Mouse (Mus musculus): ENCODE data around the gene Fam89b. TPM values are rescaled to one million over a fixed set of nuclear protein-coding genes. Genes with fewer than 3 reads are reported as not detected.

Gene Fam89b
- total RNA-seq, 4 experiments from 2014 or later = 56.2 to 62.7 (median 57.0) TPM

Small RNA genes lying within 50 kb of the gene (microRNA-seq; reads per million reads assigned to microRNA genes)
- 0 to 0.34 reads per million in 2 experiments for gene Mir6987

Other genes with a start within 250 kb of the Fam89b start
- gene Mus81, start 241.3 kb downstream of the Fam89b start, total RNA-seq (2022) = 10 to 100 TPM; 25.8 to 40.4 (median 33.8) TPM
- gene Cfl1, start 239.2 kb downstream of the Fam89b start, total RNA-seq (2022) = 100 to 1,000 TPM; 711 to 770 (median 737) TPM
- 10 to 100 TPM in 1 of 4 experiments, 1 to 10 TPM in 3; 2.2 to 10.4 (median 5.4) TPM for gene 1700020D05Rik, start 225.9 kb downstream of the Fam89b start, total RNA-seq (2022)
- 10 to 100 TPM; 13.4 to 35.0 (median 23.9) TPM for gene Snx32, start 219.1 kb downstream of the Fam89b start, total RNA-seq (2022)
- not detected for gene Ovol1, start 169.0 kb downstream of the Fam89b start, total RNA-seq (2022)
- 10 to 100 TPM; 10.8 to 15.7 (median 13.1) TPM for gene Ap5b1, start 161.6 kb downstream of the Fam89b start, total RNA-seq (2022)
- 100 to 1,000 TPM; 123 to 156 (median 130) TPM for gene Rnaseh2c, start 127.8 kb downstream of the Fam89b start, total RNA-seq (2022)
- gene Kat5, start 119.4 kb downstream of the Fam89b start, total RNA-seq (2022) = 10 to 100 TPM; 71.6 to 90.4 (median 76.6) TPM
- gene Rela, start 92.2 kb downstream of the Fam89b start, total RNA-seq (2022) = 100 to 1,000 TPM in 2 of 4 experiments, 10 to 100 TPM in 2; 90.0 to 114 (median 96.4) TPM
- gene Sipa1, start 65.9 kb downstream of the Fam89b start, total RNA-seq (2022) = 10 to 100 TPM; 40.3 to 76.9 (median 57.8) TPM
- gene Map3k11, start 40.9 kb downstream of the Fam89b start, total RNA-seq (2022) = 10 to 100 TPM; 40.8 to 53.6 (median 46.3) TPM
- 100 to 1,000 TPM in 3 of 4 experiments, 10 to 100 TPM in 1; 95.1 to 183 (median 136) TPM for gene Pcnx3, start 40.7 kb downstream of the Fam89b start, total RNA-seq (2022)
- not detected for gene Kcnk7, start 25.3 kb downstream of the Fam89b start, total RNA-seq (2022)
- 10 to 100 TPM; 24.9 to 39.2 (median 32.8) TPM for gene Ehbp1l1, start 3.3 kb downstream of the Fam89b start, total RNA-seq (2022)
- 100 to 1,000 TPM; 254 to 451 (median 353) TPM for gene Ltbp3, start 11.3 kb upstream of the Fam89b start, total RNA-seq (2022)
- 100 to 1,000 TPM; 112 to 147 (median 124) TPM for gene Scyl1, start 41.8 kb upstream of the Fam89b start, total RNA-seq (2022)
- gene Frmd8, start 145.6 kb upstream of the Fam89b start, total RNA-seq (2022) = 10 to 100 TPM; 47.6 to 55.2 (median 53.4) TPM
- 10 to 100 TPM; 12.8 to 21.7 (median 17.5) TPM for gene Slc25a45, start 148.2 kb upstream of the Fam89b start, total RNA-seq (2022)
- gene Tigd3, start 164.5 kb upstream of the Fam89b start, total RNA-seq (2022) = 1 to 10 TPM in 3 of 4 experiments, under 1 TPM in 1; 0.93 to 3.5 (median 1.6) TPM
- gene Dpf2, start 183.4 kb upstream of the Fam89b start, total RNA-seq (2022) = 100 to 1,000 TPM in 3 of 4 experiments, 10 to 100 TPM in 1; 93.7 to 147 (median 129) TPM
- 1 to 10 TPM; 4.9 to 9.6 (median 8.3) TPM for gene Cdc42ep2, start 195.2 kb upstream of the Fam89b start, total RNA-seq (2022)
- 10 to 100 TPM; 22.5 to 51.0 (median 27.8) TPM for gene Pola2, start 234.5 kb upstream of the Fam89b start, total RNA-seq (2022)

All from adrenal gland, adult 8-10 months (tissue).